Mouse (Mus musculus): ENCODE results near the gene Olfr800.

- TF ChIP-seq GATA1 (IDR thresholded peaks at IDR 0.05; ENCODE audit: low read length) (no peak), TAL1 (IDR thresholded peaks at IDR 0.05; ENCODE audit: low read length) (no peak)
These were observed 45.4 kb downstream of the Olfr800 start, which contains the start of gene Olfr804 for GRCm38 (mm10) chr10:129702910-129703309.
